Mouse (Mus musculus): ENCODE results near the gene Pdpk1. TPM values are rescaled to one million over a fixed set of nuclear protein-coding genes. Genes with fewer than 3 reads are reported as not detected.
"Not testable (repeated sequence)": the region's sequence is repeated elsewhere in the genome, so short reads cannot be mapped to it uniquely, and the experiment has no call there.

Gene Pdpk1
- total and polyA plus RNA-seq, 3 experiments: 18.3 to 26.9 (median 19.0) TPM

DNA sequence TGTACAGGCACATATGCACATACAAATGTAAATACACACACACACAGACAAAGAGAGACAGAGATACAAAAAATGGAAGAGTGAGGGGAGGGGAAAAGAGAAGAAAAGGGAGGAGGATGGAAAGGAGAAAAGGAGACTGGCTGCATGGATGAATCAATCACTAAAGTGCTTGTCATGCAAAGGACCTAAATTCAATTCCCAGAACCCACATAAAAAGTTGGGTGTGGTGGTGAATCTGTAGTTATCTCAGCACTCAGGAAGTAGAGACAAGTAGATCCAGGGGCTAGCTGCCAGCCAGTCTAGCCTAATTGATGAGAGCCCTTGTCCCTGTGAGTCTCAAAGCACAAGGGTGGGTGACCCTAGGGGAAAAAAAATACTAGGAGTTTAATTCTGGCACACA, 16.7 kb downstream of the Pdpk1 start:
- no peaks in the 10 kb centered on the region for H3K9me3 ChIP-seq (replicated peaks; ENCODE audit: insufficient read depth, low read length)
- H3K36me3 ChIP-seq (ENCODE audit: control insufficient read depth in 1 of 2, insufficient read depth in 2 of 2, low read length in 2 of 2): peaks cover 2 to 19% of the 10 kb centered on the region in 2 experiments; a peak in 2 of 4 replicates
- H3K27me3 ChIP-seq (ENCODE audit: control insufficient read depth in 1 of 2, insufficient read depth in 2 of 2, low read length in 2 of 2): no peaks in the 10 kb centered on the region
- no peak overlapping the region for H3K4me3 ChIP-seq (ENCODE audit: control insufficient read depth in 1 of 2, insufficient read depth in 1 of 2, low read depth in 2 of 2, low read length in 2 of 2)
- peak; percentile 40 for DNase-seq (ENCODE audit: low read depth, low spot score)
- H3K4me1 ChIP-seq (ENCODE audit: control insufficient read depth in 1 of 2, insufficient read depth in 2 of 2, low read length in 2 of 2): peaks cover 8 to 11% of the 10 kb centered on the region in 2 experiments; a peak in 3 of 4 replicates
- TF ChIP-seq MXI1 (IDR thresholded peaks at IDR 0.05; ENCODE audit: low read depth, low read length) (no peak), RAD21 (IDR thresholded peaks at IDR 0.05; ENCODE audit: low read depth, low read length) (no peak), CHD1 (IDR thresholded peaks at IDR 0.05; ENCODE audit: low read depth, low read length) (no peak), NELFE (IDR thresholded peaks at IDR 0.05; ENCODE audit: low read depth, low read length) (no peak), RCOR1 (IDR thresholded peaks at IDR 0.05; ENCODE audit: low read depth, low read length) (peak; percentile 88), EP300 (IDR thresholded peaks at IDR 0.05; ENCODE audit: low read depth in 1 of 2, low read length in 2 of 2) (peak in 1 of 2 experiments; percentile 36; a peak in 1 of 4 replicates), CTCF (IDR thresholded peaks at IDR 0.05 in 2 of 3, conservative IDR thresholded peaks at IDR 0.05 in 1 of 3; ENCODE audit: control insufficient read depth in 1 of 3, insufficient read depth in 1 of 3, low read depth in 2 of 3, low read length in 3 of 3, poor library complexity in 1 of 3, severe bottlenecking in 1 of 3) (no peak), GABPA (IDR thresholded peaks at IDR 0.05; ENCODE audit: low read depth, low read length) (no peak), ZC3H11A (IDR thresholded peaks at IDR 0.05; ENCODE audit: low read depth, low read length) (no peak)
- H3K79me2 ChIP-seq (ENCODE audit: control insufficient read depth, insufficient read depth, low read length, poor library complexity): peaks cover 42% of the 10 kb centered on the region
- no peak overlapping the region for H3K27ac ChIP-seq (ENCODE audit: control insufficient read depth, low read depth, low read length)
- no peak overlapping the region for H3K9ac ChIP-seq (ENCODE audit: control insufficient read depth, low read depth, low read length, poor library complexity, severe bottlenecking)

DNA sequence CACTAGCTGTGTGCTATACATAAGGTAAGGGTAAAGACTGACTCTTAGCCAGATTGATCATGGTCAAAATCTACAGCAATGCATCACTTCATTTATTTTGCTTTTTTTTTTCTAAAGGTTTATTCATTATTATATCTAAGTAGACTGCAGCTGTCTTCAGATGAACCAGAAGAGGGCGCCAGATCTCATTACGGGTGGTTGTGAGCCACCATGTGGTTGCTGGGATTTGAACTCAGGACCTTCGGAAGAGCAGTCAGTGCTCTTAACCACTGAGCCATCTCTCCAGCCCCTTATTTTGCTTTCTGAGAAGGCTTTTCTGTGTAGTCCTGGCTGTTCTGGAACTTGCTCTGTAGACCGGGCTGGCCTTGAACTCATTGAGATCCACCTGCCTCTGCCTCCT, 17.8 kb downstream of the Pdpk1 start:
- not testable (repeated sequence) for H3K9me3 ChIP-seq (replicated peaks; ENCODE audit: insufficient read depth, low read length); H3K27ac ChIP-seq (ENCODE audit: control insufficient read depth, low read depth, low read length); H3K4me3 ChIP-seq (ENCODE audit: control insufficient read depth in 1 of 2, insufficient read depth in 1 of 2, low read depth in 2 of 2, low read length in 2 of 2); H3K9ac ChIP-seq (ENCODE audit: control insufficient read depth, low read depth, low read length, poor library complexity, severe bottlenecking); H3K4me1 ChIP-seq (ENCODE audit: control insufficient read depth in 1 of 2, insufficient read depth in 2 of 2, low read length in 2 of 2); H3K27me3 ChIP-seq (ENCODE audit: control insufficient read depth in 1 of 2, insufficient read depth in 2 of 2, low read length in 2 of 2); DNase-seq (ENCODE audit: low read depth, low spot score)
- peak in 1 of 3 experiments; percentile 22; a peak in 1 of 6 replicates for TF ChIP-seq CTCF (IDR thresholded peaks at IDR 0.05 in 2 of 3, conservative IDR thresholded peaks at IDR 0.05 in 1 of 3; ENCODE audit: control insufficient read depth in 1 of 3, insufficient read depth in 1 of 3, low read depth in 2 of 3, low read length in 3 of 3, poor library complexity in 1 of 3, severe bottlenecking in 1 of 3)
- Histone ChIP-seq H3K79me2 (ENCODE audit: control insufficient read depth, insufficient read depth, low read length, poor library complexity) (peaks cover 34% of the 10 kb centered on the region), H3K36me3 (ENCODE audit: control insufficient read depth in 1 of 2, insufficient read depth in 2 of 2, low read length in 2 of 2) (peaks cover 2 to 21% of the 10 kb centered on the region in 2 experiments; a peak in 2 of 4 replicates)

DNA sequence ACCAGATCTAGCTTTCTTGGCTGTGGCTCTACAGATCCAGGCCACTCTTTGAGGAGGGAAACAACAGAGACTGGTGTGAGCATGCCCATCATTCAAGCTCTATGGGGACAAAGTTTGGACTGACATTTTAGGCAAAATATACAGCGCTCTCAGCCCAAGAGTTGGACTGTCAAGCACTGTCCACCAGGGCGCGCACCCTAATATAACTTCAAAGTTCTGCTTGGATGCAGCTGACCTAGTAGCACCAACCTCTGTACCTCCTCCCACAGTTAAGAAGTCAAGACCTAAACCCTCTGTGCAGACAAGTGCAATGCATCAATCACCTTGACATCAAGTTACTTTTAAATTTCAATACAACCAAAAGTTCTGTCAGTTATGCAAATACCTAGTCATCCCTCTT, 19.2 kb downstream of the Pdpk1 start:
- no peaks in the 10 kb centered on the region for H3K9me3 ChIP-seq (replicated peaks; ENCODE audit: insufficient read depth, low read length)
- no peak overlapping the region for H3K4me3 ChIP-seq (ENCODE audit: control insufficient read depth in 1 of 2, insufficient read depth in 1 of 2, low read depth in 2 of 2, low read length in 2 of 2)
- H3K27ac ChIP-seq (ENCODE audit: control insufficient read depth, low read depth, low read length): no peak overlapping the region
- peaks cover 2 to 27% of the 10 kb centered on the region in 2 experiments; a peak in 2 of 4 replicates for H3K36me3 ChIP-seq (ENCODE audit: control insufficient read depth in 1 of 2, insufficient read depth in 2 of 2, low read length in 2 of 2)
- no peak for TF ChIP-seq JUND (IDR thresholded peaks at IDR 0.05; ENCODE audit: low read depth, low read length)
- peak; percentile 7 to 32 (median 20); a peak in 3 of 6 replicates for TF ChIP-seq CTCF (IDR thresholded peaks at IDR 0.05 in 2 of 3, conservative IDR thresholded peaks at IDR 0.05 in 1 of 3; ENCODE audit: control insufficient read depth in 1 of 3, insufficient read depth in 1 of 3, low read depth in 2 of 3, low read length in 3 of 3, poor library complexity in 1 of 3, severe bottlenecking in 1 of 3)
- peak; percentile 17; the same call in 1 of the 2 replicates for TF ChIP-seq SMC3 (IDR thresholded peaks at IDR 0.05; ENCODE audit: low read depth, low read length)
- no peak overlapping the region for H3K9ac ChIP-seq (ENCODE audit: control insufficient read depth, low read depth, low read length, poor library complexity, severe bottlenecking)
- DNase-seq (ENCODE audit: low read depth, low spot score): no peak
- H3K79me2 ChIP-seq (ENCODE audit: control insufficient read depth, insufficient read depth, low read length, poor library complexity): peaks cover 34% of the 10 kb centered on the region
- peaks cover 6 to 8% of the 10 kb centered on the region in 2 experiments for H3K4me1 ChIP-seq (ENCODE audit: control insufficient read depth in 1 of 2, insufficient read depth in 2 of 2, low read length in 2 of 2)
- H3K27me3 ChIP-seq (ENCODE audit: control insufficient read depth in 1 of 2, insufficient read depth in 2 of 2, low read length in 2 of 2): no peaks in the 10 kb centered on the region
